Mouse (Mus musculus): ENCODE measurements at regions not wholly inside any gene's neighbourhood (a gene's known extent, or its start where the extent isn't known, plus 50 kb on each side); places are given as distances from the start of the nearest gene placed in this dataset.
A peak's percentile ranks its signal among the peaks of the same experiment; 100 is the strongest.

DNA sequence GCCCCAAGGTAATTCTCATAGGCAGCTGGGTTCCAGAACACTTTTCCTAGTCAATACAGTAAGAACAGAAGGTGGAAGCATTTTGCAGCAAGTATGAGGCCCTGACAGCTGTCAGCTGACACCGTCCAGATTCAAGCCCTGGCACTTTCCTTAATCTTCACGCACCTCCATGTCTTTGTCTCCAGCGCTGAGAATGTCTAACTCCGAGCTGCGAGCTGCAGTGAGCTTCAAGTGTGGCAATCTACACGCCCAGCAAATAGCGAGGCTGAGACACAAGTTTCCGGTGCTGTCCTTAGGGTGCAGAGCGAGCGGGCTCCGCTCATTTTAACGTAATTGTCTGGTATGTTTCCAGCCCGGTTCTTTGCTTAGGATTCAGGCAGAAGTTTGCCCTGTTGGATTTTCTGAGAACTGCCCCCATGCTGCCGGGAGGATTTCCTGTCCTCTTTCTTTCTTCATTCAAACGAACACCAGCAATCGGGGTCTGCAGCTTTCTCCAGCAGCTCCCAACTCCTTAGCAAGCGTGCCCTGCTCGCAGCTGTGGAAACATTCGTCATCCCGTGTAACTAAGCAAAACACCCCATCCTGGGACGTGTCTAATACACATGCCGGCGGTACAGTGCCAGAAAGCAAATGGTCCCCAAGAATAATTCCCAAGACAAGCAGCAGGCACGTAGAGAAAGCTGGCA lies 54.5 kb downstream of the Irx3 start:
- peak; percentile 40 for TF ChIP-seq CTCF (conservative IDR thresholded peaks at IDR 0.05)
- Histone ChIP-seq H3K27ac (no peak overlapping the region), H3K4me3 (no peak overlapping the region; the same call in 1 of the 2 replicates)
- DNase-seq (ENCODE audit: low spot score in 2 of 2) = peak in 1 of 2 experiments; percentile 10

DNA sequence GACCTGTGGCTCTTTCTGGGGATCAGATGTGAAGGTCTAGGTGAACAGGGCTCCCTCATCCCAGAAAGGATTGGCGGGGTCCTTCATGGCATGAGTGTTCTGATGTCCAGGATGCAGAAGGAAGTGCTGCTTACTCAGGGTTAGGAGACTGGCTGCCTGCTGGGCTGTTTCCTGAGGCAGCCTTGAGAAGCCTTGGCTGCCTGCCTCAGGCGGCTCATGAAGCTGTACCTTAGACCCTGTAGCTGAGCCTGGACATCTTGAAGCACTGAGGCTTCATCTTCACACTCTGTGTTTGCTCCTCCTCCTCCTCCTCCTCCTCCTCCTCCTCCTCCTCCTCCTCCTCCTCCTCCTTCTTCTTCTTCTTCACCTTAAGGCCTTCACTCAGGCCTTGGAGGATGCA lies 77.2 kb downstream of the Irx3 start:
- Histone ChIP-seq H3K4me3 (no peak overlapping the region), H3K27ac (no peak overlapping the region)
- no peak for DNase-seq (ENCODE audit: low spot score in 2 of 2)
- no peak for TF ChIP-seq CTCF (conservative IDR thresholded peaks at IDR 0.05)
